Mouse (Mus musculus) cortical plate, adult 2 months (tissue): ENCODE results near the gene Trafd1.

Experiments used
- CTCF ChIP-seq: fragments of 200-500 bp; IDR thresholded peaks from 2 replicates; pipeline ENCODE4 v1.5.1; 2011; ENCODE audit warnings: mild to moderate bottlenecking, control low read depth, low read length; ENCODE audit not compliant: insufficient read depth; ENCODE audit errors: extremely low read depth
- POLR2A ChIP-seq: fragments of 200-500 bp; IDR thresholded peaks from 2 replicates; pipeline ENCODE4 v1.6.1; 2011; ENCODE audit warnings: mild to moderate bottlenecking, low read length, control low read depth; ENCODE audit not compliant: insufficient read depth; ENCODE audit errors: extremely low read depth

DNA sequence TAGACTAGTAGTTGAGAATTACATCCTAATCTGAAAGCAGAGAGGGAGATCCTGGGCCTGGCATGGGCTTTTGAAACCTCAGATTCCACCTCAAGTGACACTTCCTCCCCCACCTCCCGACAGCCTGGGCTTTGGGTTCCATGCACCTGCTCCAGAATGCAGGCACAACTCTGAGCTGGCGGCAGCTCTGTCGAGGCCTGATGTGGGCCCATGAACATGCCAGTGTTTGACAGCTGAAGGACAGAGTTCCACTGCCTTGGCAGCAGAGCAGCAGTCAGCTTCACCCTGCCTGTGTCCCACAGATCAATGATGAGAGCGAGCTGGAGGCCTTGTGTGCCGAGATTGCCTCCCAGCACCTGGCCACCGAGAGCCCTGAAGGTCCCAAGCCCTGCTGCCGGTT is 22.0 kb downstream of the Trafd1 start:
- no peak for TF ChIP-seq CTCF
- no peak for TF ChIP-seq POLR2A
